Mouse (Mus musculus) stomach, embryonic 15.5 days (tissue): ENCODE results near the gene Txndc9. TPM values are rescaled to one million over a fixed set of nuclear protein-coding genes. Genes with fewer than 3 reads are reported as not detected.
"Not testable (repeated sequence)": the region's sequence is repeated elsewhere in the genome, so short reads cannot be mapped to it uniquely, and the experiment has no call there.

Experiments used
- ATAC-seq: fragments of 200-750 bp; cut with Nextera tagmentation; 2 replicates; pipeline ENCODE4 v1.8.0; 2017; ENCODE audit warnings: low read depth, moderate number of reproducible peaks, moderate TSS enrichment; ENCODE audit not compliant: insufficient read depth, low FRiP score
- H3K27ac ChIP-seq: fragments of 300-500 bp; sonication (generic); 2 replicates; pipeline ENCODE4 v1.5.1; 2015; ENCODE audit warnings: mild to moderate bottlenecking, inconsistent platforms
- H3K27me3 ChIP-seq: fragments of 300-500 bp; sonication (generic); replicated peaks from 2 replicates; pipeline ENCODE4 v1.6.1; 2015; ENCODE audit warnings: inconsistent platforms
- H3K36me3 ChIP-seq: fragments of 300-500 bp; sonication (generic); 2 replicates; pipeline ENCODE4 v1.6.1; 2015; ENCODE audit warnings: inconsistent platforms
- H3K4me1 ChIP-seq: fragments of 300-500 bp; sonication (generic); 2 replicates; pipeline ENCODE4 v1.6.1; 2015; ENCODE audit warnings: inconsistent platforms
- H3K4me2 ChIP-seq: fragments of 300-500 bp; sonication (generic); 2 replicates; pipeline ENCODE4 v1.6.1; 2015; ENCODE audit warnings: mild to moderate bottlenecking, inconsistent platforms
- H3K4me3 ChIP-seq: fragments of 300-500 bp; sonication (generic); replicated peaks from 2 replicates; pipeline ENCODE4 v1.5.1; 2015; ENCODE audit warnings: inconsistent platforms
- H3K9ac ChIP-seq: fragments of 300-500 bp; sonication (generic); 2 replicates; pipeline ENCODE4 v1.6.1; 2015; ENCODE audit warnings: inconsistent platforms
- H3K9me3 ChIP-seq: fragments of 300-500 bp; sonication (generic); 2 replicates; pipeline ENCODE4 v1.6.1; 2016; ENCODE audit warnings: inconsistent platforms
- WGBS: fragments of 180-500 bp; shearing (Covaris S2); methylation state at CpG from one replicate; pipeline ENCODE4 v1.1.7; 2015; 5-methylcytosine and 5-hydroxymethylcytosine counted together
- polyA plus RNA-seq: library from polyadenylated mRNA; unstranded; fragments of >200 nt; fragmentation: Nextera tagmentation; extraction: Ambion mirVana; gene quantifications from 2 replicates; pipeline ENCODE4 v1.2.1, GENCODE M21; 2015

The Txndc9 gene
- polyA plus RNA-seq, 1 experiment from 2014 or later: 128 TPM

GRCm38 (mm10) chr1:38001956-38002355 lies 4.3 kb upstream of the Txndc9 start:
- no peak overlapping the region for H3K27ac ChIP-seq
- WGBS: 94% methylated on average over 9 of the region's 9 CpGs

GRCm38 (mm10) chr1:38000844-38001243 lies 3.2 kb upstream of the Txndc9 start:
- no peaks in the 10 kb centered on the region for H3K9me3 ChIP-seq
- no peak overlapping the region for H3K9ac ChIP-seq
- H3K4me3 ChIP-seq: no peak overlapping the region
- H3K4me2 ChIP-seq: no peak overlapping the region
- H3K27ac ChIP-seq: no peak overlapping the region
- no peak for ATAC-seq
- peaks cover 12% of the 10 kb centered on the region for H3K4me1 ChIP-seq
- WGBS: 85% methylated on average over 8 of the region's 8 CpGs
- no peaks in the 10 kb centered on the region for H3K36me3 ChIP-seq
- no peaks in the 10 kb centered on the region for H3K27me3 ChIP-seq

More at GRCm38 (mm10) chr1:38001956-38002355, 4.3 kb upstream of the Txndc9 start:
- Histone ChIP-seq H3K9me3 (no peaks in the 10 kb centered on the region), H3K4me3 (no peak overlapping the region), H3K4me2 (no peak overlapping the region), H3K9ac (no peak overlapping the region), H3K36me3 (no peaks in the 10 kb centered on the region), H3K4me1 (peaks cover 6% of the 10 kb centered on the region; the same call in 1 of the 2 replicates), H3K27me3 (no peaks in the 10 kb centered on the region)
- ATAC-seq: no peak

- peak overlapping the region; percentile 81 for H3K4me2 ChIP-seq
- peaks cover 5% of the 10 kb centered on the region; the same call in 1 of the 2 replicates for H3K36me3 ChIP-seq
- no peak overlapping the region for H3K27ac ChIP-seq
- H3K4me3 ChIP-seq: no peak overlapping the region; the same call in 1 of the 2 replicates
- no peaks in the 10 kb centered on the region for H3K9me3 ChIP-seq
- no peak overlapping the region for H3K9ac ChIP-seq
- WGBS: 61% methylated on average over 3 of the region's 3 CpGs
- ATAC-seq: no peak
- H3K4me1 ChIP-seq: peaks cover 12% of the 10 kb centered on the region
- no peaks in the 10 kb centered on the region for H3K27me3 ChIP-seq
Measured at GRCm38 (mm10) chr1:37999552-37999951, 1.9 kb upstream of the Txndc9 start.

GRCm38 (mm10) chr1:37998371-37999199 lies 892 bp upstream of the Txndc9 start:
- peak overlapping the region; percentile 95 for H3K9ac ChIP-seq
- peak; percentile 28 for ATAC-seq
- H3K27me3 ChIP-seq: no peaks in the 10 kb centered on the region
- H3K36me3 ChIP-seq: peaks cover 14% of the 10 kb centered on the region; the same call in 1 of the 2 replicates
- no peaks in the 10 kb centered on the region for H3K9me3 ChIP-seq
- H3K4me2 ChIP-seq: peak overlapping the region; percentile 81
- peaks cover 12% of the 10 kb centered on the region for H3K4me1 ChIP-seq
- WGBS: 3% methylated on average over 47 of the region's 47 CpGs
- H3K4me3 ChIP-seq: peak overlapping the region; percentile 97
- peak overlapping the region; percentile 89 for H3K27ac ChIP-seq

- Histone ChIP-seq H3K27ac (peak overlapping the region; percentile 89), H3K9me3 (no peaks in the 10 kb centered on the region), H3K4me1 (peaks cover 12% of the 10 kb centered on the region), H3K27me3 (no peaks in the 10 kb centered on the region), H3K4me3 (peak overlapping the region; percentile 97), H3K4me2 (peak overlapping the region; percentile 81), H3K9ac (peak overlapping the region; percentile 95), H3K36me3 (peaks cover 23% of the 10 kb centered on the region; the same call in 1 of the 2 replicates)
- WGBS: under 1% methylated on average over 42 of the region's 42 CpGs
- ATAC-seq: peak; percentile 96
Measured at GRCm38 (mm10) chr1:37996877-37997484, 712 bp downstream of the Txndc9 start.

GRCm38 (mm10) chr1:37996226-37996625 lies 1.5 kb downstream of the Txndc9 start:
- ATAC-seq: no peak
- Histone ChIP-seq H3K27ac (no peak overlapping the region), H3K9ac (peak overlapping the region; percentile 60), H3K36me3 (peaks cover 25% of the 10 kb centered on the region), H3K4me3 (peak overlapping the region; percentile 97), H3K4me2 (peak overlapping the region; percentile 74), H3K9me3 (no peaks in the 10 kb centered on the region), H3K27me3 (no peaks in the 10 kb centered on the region), H3K4me1 (peaks cover 12% of the 10 kb centered on the region)
- WGBS: 39% methylated on average over 3 of the region's 3 CpGs

- WGBS: 80% methylated on average over 5 of the region's 5 CpGs
- no peak overlapping the region for H3K4me2 ChIP-seq
- ATAC-seq: no peak
- H3K4me3 ChIP-seq: no peak overlapping the region
- H3K4me1 ChIP-seq: no peaks in the 10 kb centered on the region
- H3K27ac ChIP-seq: no peak overlapping the region
- peaks cover 29% of the 10 kb centered on the region for H3K36me3 ChIP-seq
- H3K27me3 ChIP-seq: no peaks in the 10 kb centered on the region
- H3K9ac ChIP-seq: no peak overlapping the region
- H3K9me3 ChIP-seq: no peaks in the 10 kb centered on the region
Measured at GRCm38 (mm10) chr1:37987856-37988255, 9.8 kb downstream of the Txndc9 start.

- Histone ChIP-seq H3K9me3 (no peaks in the 10 kb centered on the region), H3K4me3 (no peak overlapping the region), H3K27ac (no peak overlapping the region), H3K4me2 (no peak overlapping the region), H3K4me1 (no peaks in the 10 kb centered on the region), H3K9ac (no peak overlapping the region), H3K36me3 (peaks cover 19% of the 10 kb centered on the region), H3K27me3 (no peaks in the 10 kb centered on the region)
- peak; percentile 27; the same call in 1 of the 2 replicates for ATAC-seq
- WGBS: 82% methylated on average over 9 of the region's 9 CpGs
Measured at GRCm38 (mm10) chr1:37985764-37986323, 11.8 kb downstream of the Txndc9 start.

GRCm38 (mm10) chr1:37984326-37984725 lies 13.4 kb downstream of the Txndc9 start:
- no peak overlapping the region for H3K4me3 ChIP-seq
- H3K36me3 ChIP-seq: peaks cover 19% of the 10 kb centered on the region
- H3K9me3 ChIP-seq: no peaks in the 10 kb centered on the region
- no peak overlapping the region for H3K4me2 ChIP-seq
- H3K4me1 ChIP-seq: no peaks in the 10 kb centered on the region
- H3K27me3 ChIP-seq: no peaks in the 10 kb centered on the region
- WGBS: 86% methylated on average over 1 of the region's 1 CpGs
- no peak overlapping the region for H3K9ac ChIP-seq
- ATAC-seq: no peak
- no peak overlapping the region for H3K27ac ChIP-seq

- ATAC-seq: no peak
- Histone ChIP-seq H3K36me3 (no peaks in the 10 kb centered on the region), H3K27ac (no peak overlapping the region), H3K27me3 (no peaks in the 10 kb centered on the region), H3K9ac (no peak overlapping the region), H3K9me3 (no peaks in the 10 kb centered on the region), H3K4me2 (no peak overlapping the region), H3K4me3 (no peak overlapping the region), H3K4me1 (no peaks in the 10 kb centered on the region)
- WGBS: 88% methylated on average over 7 of the region's 7 CpGs
Measured at GRCm38 (mm10) chr1:37977303-37977702, 20.4 kb downstream of the Txndc9 start.

- H3K4me2 ChIP-seq, H3K4me3 ChIP-seq: not testable (repeated sequence)
Measured at GRCm38 (mm10) chr1:37976666-37977065, 21.0 kb downstream of the Txndc9 start.

GRCm38 (mm10) chr1:37971520-37971919 lies 26.2 kb downstream of the Txndc9 start:
- 53% methylated on average over 4 of the region's 4 CpGs for WGBS

More at GRCm38 (mm10) chr1:37976666-37977065, 21.0 kb downstream of the Txndc9 start:
- H3K36me3 ChIP-seq, H3K4me1 ChIP-seq, H3K9me3 ChIP-seq, ATAC-seq, H3K27me3 ChIP-seq, H3K27ac ChIP-seq, H3K9ac ChIP-seq: not testable (repeated sequence)
- 66% methylated on average over 9 of the region's 9 CpGs for WGBS

More at GRCm38 (mm10) chr1:37971520-37971919, 26.2 kb downstream of the Txndc9 start:
- ATAC-seq: no peak
- no peaks in the 10 kb centered on the region for H3K36me3 ChIP-seq
- H3K4me2 ChIP-seq: no peak overlapping the region
- no peak overlapping the region for H3K4me3 ChIP-seq
- no peaks in the 10 kb centered on the region for H3K4me1 ChIP-seq
- no peaks in the 10 kb centered on the region for H3K9me3 ChIP-seq
- H3K27me3 ChIP-seq: no peaks in the 10 kb centered on the region
- no peak overlapping the region for H3K9ac ChIP-seq
- no peak overlapping the region for H3K27ac ChIP-seq
